Mouse (Mus musculus): ENCODE results near the gene Clec4a2. TPM values are rescaled to one million over a fixed set of nuclear protein-coding genes. Genes with fewer than 3 reads are reported as not detected.

The Clec4a2 gene
- 1.4 and 1.7 TPM in 2 replicates for polyA plus RNA-seq (2012; rRNA removed)

DNA sequence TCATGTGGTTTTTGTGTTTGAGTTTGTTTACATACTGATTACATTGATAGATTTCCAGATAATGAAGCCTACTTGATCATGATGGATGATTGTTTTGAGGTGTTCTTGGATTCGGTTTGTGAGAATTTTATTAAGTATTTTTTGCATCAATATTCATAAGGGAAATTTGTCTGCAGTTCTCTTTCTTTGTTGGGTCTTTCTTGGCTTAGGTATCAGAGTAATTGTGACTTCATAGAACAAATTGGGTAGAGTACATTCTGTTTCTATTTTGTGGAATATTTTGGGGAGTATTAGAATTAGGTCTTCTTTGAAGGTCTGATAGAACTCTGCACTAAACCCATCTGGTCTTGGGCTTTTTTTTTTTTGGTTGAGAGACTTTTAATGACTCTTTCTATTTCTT is at the start of gene Clec4a2:
Clec4a2 (plus strand) TSS at position 301 of the 400 bp plus-strand sequence.

GRCm38 (mm10) chr6:123172593-123172992 is 66.4 kb downstream of the Clec4a2 start, which contains the start of gene Clec4b2:
Gene Clec4b2 (plus strand): TSS chr6:123172893.

Other genes with a start within 250 kb of the Clec4a2 start
- gene Necap1, start 232.0 kb upstream of the Clec4a2 start, polyA plus RNA-seq (2012; rRNA removed), result 71.5 and 76.7 TPM in 2 replicates
- gene Clec4a1, start 184.6 kb upstream of the Clec4a2 start, polyA plus RNA-seq (2012; rRNA removed), result 1.1 and 1.2 TPM in 2 replicates
- gene Clec4a3, start 153.9 kb upstream of the Clec4a2 start, polyA plus RNA-seq (2012; rRNA removed), result 0.39 and 0.64 TPM in 2 replicates
- not detected in 2 replicates for gene Clec4a4, start 116.1 kb upstream of the Clec4a2 start, polyA plus RNA-seq (2012; rRNA removed)
- not detected in 2 replicates for gene Clec4b1, start 56.5 kb upstream of the Clec4a2 start, polyA plus RNA-seq (2012; rRNA removed)
- gene Clec4b2, start 66.5 kb downstream of the Clec4a2 start, polyA plus RNA-seq (2012; rRNA removed), result not detected in 2 replicates
- 3.6 and 4.0 TPM in 2 replicates for gene Clec4n, start 123.4 kb downstream of the Clec4a2 start, polyA plus RNA-seq (2012; rRNA removed)
- gene Clec4d, start 155.7 kb downstream of the Clec4a2 start, polyA plus RNA-seq (2012; rRNA removed), result 0.55 and 1.1 TPM in 2 replicates
- gene Clec4e, start 183.4 kb downstream of the Clec4a2 start, polyA plus RNA-seq (2012; rRNA removed), result 0.15 and 0.44 TPM in 2 replicates
- gene Vmn2r19, start 201.9 kb downstream of the Clec4a2 start, polyA plus RNA-seq (2012; rRNA removed), result not detected in 2 replicates

All from central nervous system, embryonic 14 days (tissue).